Comparison of ENCODE assay signal across 10 mouse cellular contexts in the genomic region with DNA sequence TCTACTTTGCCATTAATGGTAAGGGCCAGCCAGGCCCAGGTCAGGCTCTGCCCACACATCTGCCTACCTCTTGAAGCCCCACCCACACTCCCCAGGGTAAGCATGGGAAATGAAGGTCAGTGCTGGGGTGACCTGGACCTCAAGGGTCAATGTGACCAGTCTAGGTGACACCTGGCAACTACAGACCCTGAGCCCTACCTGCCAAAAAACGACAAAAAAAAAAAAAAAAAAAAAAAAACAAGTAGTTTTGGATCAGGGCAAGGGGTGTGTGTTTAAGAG. TPM values are rescaled to one million over a fixed set of nuclear protein-coding genes. Genes with fewer than 3 reads are reported as not detected.
DNase-seq lines count a peak whose midpoint lies in the region; ATAC-seq and TF ChIP-seq lines count a peak whose summit lies in the region.
"Had no signal": no experiment of that assay in that cellular context is flagged by ENCODE, and none has a peak within 500 bp of the region (broad histone marks: within the 10 kb centered on the region; RNA-seq: fewer than 3 reads in every experiment).

No protein-coding gene starts in this region.

- no peak overlapping the region for H3K4me3 ChIP-seq in gastrocnemius, adult 2 months
- no peak overlapping the region for H3K4me3 ChIP-seq in kidney, embryonic 14.5 days (ENCODE audit: low read length)
- H3K4me3 ChIP-seq in neural tube, embryonic 14.5 days (ENCODE audit: low read depth, low read length), result no peak overlapping the region
- H3K4me3 ChIP-seq: embryonic facial prominence, embryonic 13.5 days had no signal

- peak overlapping the region; percentile 16; the same call in 1 of the 2 replicates for H3K27ac ChIP-seq in gastrocnemius, adult 2 months
- no peak overlapping the region for H3K27ac ChIP-seq in kidney, embryonic 14.5 days (ENCODE audit: low read depth, low read length)
- peak overlapping the region; percentile 39; the same call in 1 of the 2 replicates for H3K27ac ChIP-seq in neural tube, embryonic 14.5 days (ENCODE audit: low read depth, low read length)

- WGBS in kidney, embryonic 14.5 days, result 25% methylated on average over 1 of the region's 1 CpGs
- 46% methylated on average over 1 of the region's 1 CpGs for WGBS in neural tube, embryonic 14.5 days

- H3K9ac ChIP-seq in kidney, embryonic 14.5 days (ENCODE audit: low read depth, low read length), result no peak overlapping the region
- no peak overlapping the region for H3K9ac ChIP-seq in neural tube, embryonic 14.5 days (replicated peaks; ENCODE audit: low read depth, low read length)

- TF ChIP-seq CTCF in gastrocnemius, adult 2 months (IDR thresholded peaks at IDR 0.05), result no peak

- no peak for DNase-seq in gastrocnemius, adult 2 months
- no peak for DNase-seq in gastrocnemius, postnatal 25 days
- peak; percentile 51 to 57 for DNase-seq in kidney, adult 8-10 months
- DNase-seq in kidney, postnatal 10 days, result peak; percentile 44
- no peak for DNase-seq in cerebellum, adult 11 months
- no peak for DNase-seq in thymus, adult 18-20 months
- DNase-seq: B cell, adult 2 months had no signal

- no peaks in the 10 kb centered on the region for H3K9me3 ChIP-seq in kidney, embryonic 14.5 days (ENCODE audit: control insufficient read depth, low read length)
- H3K9me3 ChIP-seq in neural tube, embryonic 14.5 days (ENCODE audit: control insufficient read depth, low read length), result no peaks in the 10 kb centered on the region
- H3K9me3 ChIP-seq: embryonic facial prominence, embryonic 13.5 days had no signal

- intact Hi-C loops in gastrocnemius, adult 2 months (cut with DNase I), result no loop called here

- peaks cover 34% of the 10 kb centered on the region for H3K4me1 ChIP-seq in kidney, embryonic 14.5 days (ENCODE audit: control insufficient read depth, insufficient read depth, low read length)
- H3K4me1 ChIP-seq in neural tube, embryonic 14.5 days (ENCODE audit: control insufficient read depth, insufficient read depth, low read length), result peaks cover 24% of the 10 kb centered on the region

- H3K36me3 ChIP-seq in kidney, embryonic 14.5 days (ENCODE audit: control insufficient read depth, insufficient read depth, low read length), result peaks cover 21% of the 10 kb centered on the region
- H3K36me3 ChIP-seq in neural tube, embryonic 14.5 days (ENCODE audit: control insufficient read depth, insufficient read depth, low read length), result 0 out of 2 replicates have a peak, but pooled peaks cover 4% of the 10 kb centered on the region

- H3K27me3 ChIP-seq in kidney, embryonic 14.5 days (ENCODE audit: control insufficient read depth, insufficient read depth, low read length), result no peaks in the 10 kb centered on the region
- no peaks in the 10 kb centered on the region for H3K27me3 ChIP-seq in neural tube, embryonic 14.5 days (ENCODE audit: control insufficient read depth, insufficient read depth, low read length)
- H3K27me3 ChIP-seq: embryonic facial prominence, embryonic 13.5 days had no signal

- H3K4me2 ChIP-seq in kidney, embryonic 14.5 days (replicated peaks; ENCODE audit: low read depth, low read length), result no peak overlapping the region
- H3K4me2 ChIP-seq in neural tube, embryonic 14.5 days (ENCODE audit: low read depth, low read length), result no peak overlapping the region
- H3K4me2 ChIP-seq: embryonic facial prominence, embryonic 13.5 days had no signal

- no peak for ATAC-seq in kidney, embryonic 14.5 days (ENCODE audit: low FRiP score, low TSS enrichment)
- ATAC-seq in neural tube, embryonic 14.5 days (ENCODE audit: low read depth), result no peak

RNA-seq across cellular contexts. Expression of gene Pgpep1, which starts 12.1 kb away (rescaled TPM):
- 10 to 100 TPM in 1 of 2 experiments, 1 to 10 TPM in 1; 9.3 to 22.5 TPM for total RNA-seq in gastrocnemius, adult 2 months (2021)
- 10 to 100 TPM; 18.6 to 22.6 TPM for total RNA-seq in gastrocnemius, postnatal 25 days (2021)
- polyA plus RNA-seq in kidney, embryonic 14.5 days (2014; fragmentation: Nextera tagmentation; extraction: Ambion mirVana), result 62.2 and 62.6 TPM in 2 replicates
- polyA plus RNA-seq in neural tube, embryonic 14.5 days (2014; fragmentation: Nextera tagmentation; extraction: Ambion mirVana), result 74.5 and 85.2 TPM in 2 replicates

RNA-seq across cellular contexts. Expression of gene Gdf15, which starts 15.8 kb away (rescaled TPM):
- total RNA-seq in gastrocnemius, adult 2 months (2021), result under 1 TPM in 1 of 2 experiments, not detected in 1; 0.28 TPM
- total RNA-seq in gastrocnemius, postnatal 25 days (2021), result under 1 TPM in 1 of 2 experiments, not detected in 1; 0.33 TPM
- 0.31 and 0.41 TPM in 2 replicates for polyA plus RNA-seq in kidney, embryonic 14.5 days (2014; fragmentation: Nextera tagmentation; extraction: Ambion mirVana)
- polyA plus RNA-seq in neural tube, embryonic 14.5 days (2014; fragmentation: Nextera tagmentation; extraction: Ambion mirVana), result 0.54 TPM in 1 of 2 replicates, not detected in the other

RNA-seq across cellular contexts. Expression of gene Lsm4, which starts 24.9 kb away (rescaled TPM):
- total RNA-seq in gastrocnemius, adult 2 months (2021), result 10 to 100 TPM; 61.7 to 65.6 TPM
- 10 to 100 TPM; 57.7 to 66.0 TPM for total RNA-seq in gastrocnemius, postnatal 25 days (2021)
- 353 and 447 TPM in 2 replicates for polyA plus RNA-seq in kidney, embryonic 14.5 days (2014; fragmentation: Nextera tagmentation; extraction: Ambion mirVana)
- polyA plus RNA-seq in neural tube, embryonic 14.5 days (2014; fragmentation: Nextera tagmentation; extraction: Ambion mirVana), result 193 and 194 TPM in 2 replicates

RNA-seq across cellular contexts. Expression of gene Lrrc25, which starts 32.1 kb away (rescaled TPM):
- under 1 TPM; 0.42 to 0.48 TPM for total RNA-seq in gastrocnemius, adult 2 months (2021)
- total RNA-seq in gastrocnemius, postnatal 25 days (2021), result under 1 TPM; 0.54 to 0.56 TPM
- polyA plus RNA-seq in kidney, embryonic 14.5 days (2014; fragmentation: Nextera tagmentation; extraction: Ambion mirVana), result 1.1 and 1.4 TPM in 2 replicates
- 0.20 and 1.8 TPM in 2 replicates for polyA plus RNA-seq in neural tube, embryonic 14.5 days (2014; fragmentation: Nextera tagmentation; extraction: Ambion mirVana)

RNA-seq across cellular contexts. Expression of gene Ssbp4, which starts 39.4 kb away (rescaled TPM):
- 10 to 100 TPM in 1 of 2 experiments, 1 to 10 TPM in 1; 9.2 to 14.4 TPM for total RNA-seq in gastrocnemius, adult 2 months (2021)
- total RNA-seq in gastrocnemius, postnatal 25 days (2021), result 10 to 100 TPM; 15.4 to 20.0 TPM
- polyA plus RNA-seq in kidney, embryonic 14.5 days (2014; fragmentation: Nextera tagmentation; extraction: Ambion mirVana), result 172 and 220 TPM in 2 replicates
- 163 and 240 TPM in 2 replicates for polyA plus RNA-seq in neural tube, embryonic 14.5 days (2014; fragmentation: Nextera tagmentation; extraction: Ambion mirVana)

Comparison
In these comparisons a context has a peak if more than half of its experiments do, and no peak if none do; other contexts are left out.
1. DNase-seq: peak in kidney, adult 8-10 months (2 of 2) and kidney, postnatal 10 days (single experiment); none in gastrocnemius, adult 2 months (single experiment), gastrocnemius, postnatal 25 days (single experiment), cerebellum, adult 11 months (single experiment) and thymus, adult 18-20 months (0 of 2).